Mouse (Mus musculus) spleen, postnatal 36 days (tissue): ENCODE results near the gene Cetn3.

Experiments used
- DNase-seq, 2 experiments: peaks; one replicate each; pipeline ENCODE4 v3.0.0; 2022; ENCODE audit warnings: low spot score in 2 of 2, mixed read lengths in 1 of 2

Cetn3 gene

DNA sequence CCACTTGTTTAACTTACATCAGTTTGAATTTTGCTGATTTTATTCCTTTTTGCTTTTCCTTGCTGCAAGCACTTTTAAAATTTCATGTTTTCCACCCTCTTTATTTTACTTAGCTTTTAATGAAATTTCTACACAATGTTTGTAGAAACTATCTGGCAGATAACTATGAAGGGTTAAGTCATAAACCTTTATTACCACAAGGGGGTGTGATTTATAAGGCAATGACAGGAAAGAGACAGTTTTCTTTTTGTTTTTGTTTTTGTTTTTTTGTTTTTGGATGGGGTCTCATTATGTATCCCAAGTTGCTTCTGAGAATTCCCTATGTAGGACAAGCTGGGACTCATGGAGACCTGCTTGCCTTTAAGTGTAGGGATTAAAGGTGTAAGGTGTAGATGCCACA lies 39.9 kb downstream of the Cetn3 start:
- no peak for DNase-seq

DNA sequence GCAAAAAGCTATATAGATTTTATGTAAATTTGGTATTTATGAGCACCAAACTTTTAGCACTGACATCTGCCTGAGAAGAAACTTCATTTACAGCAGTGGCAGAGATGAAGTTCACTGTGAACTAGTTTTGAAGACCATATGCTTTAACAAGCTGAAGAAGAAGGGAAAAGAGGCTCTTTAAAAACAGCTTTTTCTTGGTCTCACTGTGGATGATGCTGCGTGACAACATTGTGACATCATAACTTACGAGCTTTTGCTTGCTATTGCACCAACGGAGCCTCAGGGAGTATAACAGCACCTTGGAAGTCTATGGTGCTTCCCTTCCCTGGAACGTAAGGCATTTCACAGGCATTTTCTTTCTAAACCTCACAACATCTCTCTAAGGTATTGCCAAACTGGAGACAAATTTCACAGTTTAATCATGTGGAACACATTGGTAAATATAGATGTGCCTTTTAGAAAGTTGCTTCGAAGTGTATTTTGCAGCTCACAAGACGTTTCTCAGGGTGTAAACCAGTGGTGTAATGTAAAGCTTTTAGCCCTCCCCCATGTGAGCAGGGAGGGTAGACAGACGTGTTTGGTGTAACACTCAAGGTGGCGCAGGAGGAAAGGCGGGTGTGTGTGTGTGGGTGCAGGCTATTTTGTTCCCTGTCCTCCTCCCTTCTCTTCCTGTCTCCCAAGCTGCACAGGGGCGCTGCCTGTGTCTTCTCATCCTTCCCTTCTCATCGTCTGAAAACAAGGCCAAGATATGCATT lies 41.9 kb downstream of the Cetn3 start:
- DNase-seq = no peak

DNA sequence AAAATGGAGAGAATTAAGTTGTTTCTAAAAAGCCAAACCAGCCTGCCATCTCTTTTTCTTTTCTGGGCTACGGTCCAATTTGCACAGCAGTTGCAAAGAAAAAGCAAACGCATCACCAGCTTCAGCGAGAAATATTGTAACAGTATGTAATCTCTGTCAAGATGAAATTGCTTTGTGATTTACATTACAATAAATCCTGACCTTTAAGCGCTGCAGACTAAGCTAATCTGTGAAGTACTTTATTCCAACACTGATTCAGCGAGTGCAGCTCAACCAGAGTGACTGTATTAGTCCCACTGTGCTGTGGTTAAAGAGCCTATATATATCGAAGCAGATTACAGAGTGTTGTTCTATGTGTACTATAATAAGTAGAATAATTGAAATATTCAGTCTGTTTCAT lies 45.6 kb downstream of the Cetn3 start:
- DNase-seq = no peak

DNA sequence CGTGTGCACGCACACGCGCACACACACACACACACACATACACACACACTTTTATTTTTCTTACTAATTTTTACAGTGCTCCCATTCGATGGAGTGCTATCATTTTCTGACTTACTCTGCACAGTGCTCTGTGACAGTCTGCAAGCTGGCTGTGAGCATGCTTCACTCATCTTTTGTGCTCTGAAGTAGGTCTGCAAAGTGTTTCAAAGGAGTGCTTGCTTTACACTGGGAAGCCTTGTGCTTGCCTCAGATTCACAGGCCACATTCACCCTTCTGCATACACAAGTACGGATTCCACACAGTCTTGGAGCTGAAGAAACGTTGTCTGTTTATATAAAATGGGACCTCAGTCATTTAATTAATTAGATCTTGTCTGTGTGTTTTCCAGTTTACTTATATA lies 49.0 kb downstream of the Cetn3 start:
- no peak for DNase-seq

DNA sequence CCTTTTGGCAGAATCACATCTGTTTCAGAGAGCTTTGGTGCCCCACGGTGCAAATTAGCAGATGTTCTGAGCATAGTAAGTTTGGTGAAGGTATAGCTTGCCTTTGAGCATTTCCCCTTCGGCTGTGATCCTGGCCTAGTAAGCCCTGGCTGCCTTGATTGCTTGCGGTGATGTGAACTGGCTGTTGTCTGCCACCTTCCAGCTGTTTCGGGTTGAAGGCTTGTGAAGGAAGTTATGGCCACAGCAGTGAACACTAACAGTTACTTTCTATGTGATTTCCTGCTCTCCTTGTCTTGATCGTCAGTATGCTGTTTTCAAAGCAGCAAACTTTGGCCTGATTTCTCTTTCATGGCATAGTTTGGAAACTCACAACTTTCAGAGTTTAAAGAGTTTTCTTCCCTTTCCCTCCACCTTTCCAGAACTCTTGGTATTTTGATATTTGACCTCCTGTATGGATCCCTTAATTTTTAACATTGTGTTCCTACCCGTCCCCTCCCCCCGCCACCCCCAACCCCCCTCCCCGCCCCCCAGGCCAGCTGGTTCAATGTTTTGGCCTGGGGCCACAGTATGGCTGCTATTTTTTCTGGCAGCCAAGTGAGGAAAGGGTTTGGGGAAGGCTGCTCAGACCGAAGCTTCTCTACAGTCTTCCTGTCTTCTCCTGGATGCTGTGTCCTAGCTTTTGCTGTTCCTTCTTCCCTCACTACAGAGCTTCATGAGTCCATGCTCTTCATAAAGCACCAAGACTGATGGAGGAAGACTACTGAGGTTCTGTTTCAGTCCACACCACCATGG lies 53.7 kb downstream of the Cetn3 start:
- no peak for DNase-seq

DNA sequence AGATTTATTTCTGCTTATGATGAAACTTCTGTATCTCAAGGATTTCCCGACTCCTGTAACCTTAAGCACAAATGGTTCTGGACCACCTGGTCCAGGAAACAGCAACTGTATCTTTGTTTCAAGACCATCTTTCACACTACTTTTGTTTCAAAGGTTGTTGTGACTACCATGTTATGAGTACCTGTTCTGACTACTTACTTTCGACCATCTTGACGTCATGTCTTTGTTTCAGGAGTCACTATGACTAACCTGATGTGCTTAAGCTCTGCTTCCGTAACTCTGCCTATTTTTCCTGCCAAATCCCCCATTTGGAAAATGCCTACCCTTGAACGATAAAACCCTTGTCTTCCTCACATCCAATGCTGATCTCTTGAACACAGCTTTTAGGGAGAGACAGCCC lies 55.1 kb downstream of the Cetn3 start:
- no peak for DNase-seq

DNA sequence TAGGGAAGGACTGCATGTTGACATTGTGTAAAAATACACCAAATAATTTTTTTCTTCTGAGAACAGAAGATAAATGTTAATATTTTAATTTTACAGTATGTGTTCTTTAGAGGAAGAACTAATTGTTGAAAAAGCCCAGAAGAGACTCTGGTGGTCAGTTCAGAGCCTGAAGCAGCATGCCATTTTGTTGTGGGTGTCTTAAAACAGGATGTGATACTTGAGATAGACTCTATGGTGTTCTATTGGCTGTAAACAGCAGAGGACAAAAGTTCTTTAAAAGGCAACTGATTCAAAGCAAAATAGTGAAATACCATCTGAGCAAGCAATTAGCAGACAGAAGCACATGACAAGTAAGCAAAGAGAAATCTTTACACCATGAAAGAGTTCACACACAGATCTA lies 56.1 kb downstream of the Cetn3 start:
- no peak for DNase-seq

DNA sequence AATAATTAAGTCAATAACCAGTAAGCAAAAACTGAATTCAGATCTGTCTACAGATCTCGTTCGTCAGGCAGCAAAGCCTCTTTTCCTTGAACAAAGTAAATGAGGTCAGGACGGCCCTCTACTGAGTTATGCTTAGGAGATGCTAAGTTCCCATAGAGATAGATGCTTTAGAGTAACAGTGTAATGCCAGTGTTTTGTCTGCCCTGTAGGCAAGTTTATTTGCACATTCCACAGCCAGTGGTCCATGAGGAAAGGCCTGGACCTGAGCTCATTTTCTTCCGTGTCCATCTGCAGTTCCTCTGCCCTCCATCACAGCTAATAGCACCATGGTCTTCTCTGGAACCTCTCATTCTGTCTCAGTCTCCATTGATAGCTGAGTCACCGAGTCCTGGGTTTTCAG lies 57.4 kb downstream of the Cetn3 start:
- DNase-seq = no peak

DNA sequence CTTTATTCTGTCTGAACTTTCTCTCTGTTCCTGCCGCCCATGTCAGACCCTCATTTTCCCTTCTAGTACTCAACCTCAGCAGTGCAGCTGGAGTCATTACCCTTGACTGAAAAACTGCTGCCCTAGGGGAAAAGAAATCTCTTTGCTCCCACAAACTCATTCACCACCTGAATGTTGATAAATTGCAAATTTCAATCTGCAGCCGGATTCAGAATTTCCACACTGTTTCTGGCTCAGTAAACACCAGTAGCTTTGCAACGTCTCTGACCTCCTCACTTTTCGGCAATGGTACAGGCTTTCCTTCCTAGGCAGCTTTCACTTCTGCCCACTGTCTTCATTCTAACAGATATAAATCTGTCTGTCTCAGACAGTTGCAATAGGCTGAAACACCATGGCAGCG lies 57.8 kb downstream of the Cetn3 start:
- no peak for DNase-seq

DNA sequence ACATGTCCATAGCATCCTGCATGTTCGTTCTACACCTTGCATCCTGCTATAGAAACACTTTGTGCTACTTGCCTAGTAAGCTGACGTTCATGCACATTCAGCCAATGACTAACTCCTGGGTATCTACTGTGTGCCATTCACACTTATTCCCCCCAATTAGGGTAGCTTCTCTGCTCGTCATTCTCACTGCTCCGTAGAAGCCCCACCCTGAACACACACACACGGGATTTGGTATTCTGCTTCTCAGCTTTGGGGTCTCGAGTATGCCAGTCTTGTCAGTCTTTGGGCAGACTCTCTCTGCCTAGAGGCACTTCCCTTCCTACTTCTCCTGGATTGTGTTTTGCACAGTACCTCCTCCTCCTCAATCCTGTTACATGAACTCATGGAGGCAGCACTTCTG lies 59.4 kb downstream of the Cetn3 start:
- DNase-seq = no peak
